Mouse (Mus musculus): ENCODE measurements around the gene Rcor3.

- no peak for TF ChIP-seq CTCF (IDR thresholded peaks at IDR 0.05; ENCODE audit: insufficient read depth, low read depth, low read length)
- TF ChIP-seq POLR2A (IDR thresholded peaks at IDR 0.05; ENCODE audit: insufficient read depth, low read depth, low read length): no peak
Observed at GRCm38 (mm10) chr1:192116262-192116661, 21.6 kb downstream of the Rcor3 start.

All from olfactory bulb, adult 2 months (tissue).